Mouse (Mus musculus): Measurements from ENCODE around the gene Psma2.

Gene Psma2

GRCm38 (mm10) chr13:14612926-14613529 is at the start of gene Psma2, which contains the start of gene Mrpl32:
Psma2 (plus strand) TSS chr13:14613240.
Mrpl32 (minus strand) TSS chr13:14613165.
- DNase-seq (ENCODE audit: low spot score) = peak; percentile 97

- DNase-seq (ENCODE audit: low spot score) = no peak
Measured at GRCm38 (mm10) chr13:14574128-14574527, 38.9 kb upstream of the Psma2 start.

- no peak for DNase-seq (ENCODE audit: low spot score)
Measured at GRCm38 (mm10) chr13:14580392-14580791, 32.6 kb upstream of the Psma2 start.

GRCm38 (mm10) chr13:14602744-14603143 is 10.3 kb upstream of the Psma2 start:
- DNase-seq (ENCODE audit: low spot score) = no peak

GRCm38 (mm10) chr13:14607616-14608015 is 5.4 kb upstream of the Psma2 start:
- no peak for DNase-seq (ENCODE audit: low spot score)

- DNase-seq (ENCODE audit: low spot score) = no peak
Measured at GRCm38 (mm10) chr13:14612463-14612862, 577 bp upstream of the Psma2 start.

- DNase-seq (ENCODE audit: low spot score) = no peak
Measured at GRCm38 (mm10) chr13:14613553-14613952, 513 bp downstream of the Psma2 start.

- DNase-seq (ENCODE audit: low spot score) = no peak
Measured at GRCm38 (mm10) chr13:14618724-14619123, 5.7 kb downstream of the Psma2 start.

- DNase-seq (ENCODE audit: low spot score) = peak; percentile 94
Measured at GRCm38 (mm10) chr13:14629726-14630641, 16.9 kb downstream of the Psma2 start, which contains the start of gene AW209491. AW209491 (plus strand) TSS chr13:14630154.

- no peak for DNase-seq (ENCODE audit: low spot score)
Measured at GRCm38 (mm10) chr13:14639998-14640397, 27.0 kb downstream of the Psma2 start.

GRCm38 (mm10) chr13:14649301-14649700 is 36.3 kb downstream of the Psma2 start:
- no peak for DNase-seq (ENCODE audit: low spot score)

- DNase-seq (ENCODE audit: low spot score) = no peak
Measured at GRCm38 (mm10) chr13:14667107-14667506, 54.1 kb downstream of the Psma2 start.

- DNase-seq (ENCODE audit: low spot score) = no peak
Measured at GRCm38 (mm10) chr13:14670342-14670741, 57.3 kb downstream of the Psma2 start.

- no peak for DNase-seq (ENCODE audit: low spot score)
Measured at GRCm38 (mm10) chr13:14688955-14689354, 75.9 kb downstream of the Psma2 start.

- DNase-seq (ENCODE audit: low spot score) = no peak
Measured at GRCm38 (mm10) chr13:14716801-14717200, 103.8 kb downstream of the Psma2 start.

- DNase-seq (ENCODE audit: low spot score) = no peak
Measured at GRCm38 (mm10) chr13:14717755-14718154, 104.7 kb downstream of the Psma2 start.

Measured in yolk sac, embryonic 10.5 days (tissue).